Mouse (Mus musculus) MEL (cell line): ENCODE data around the gene Lbh.

Experiments
- CTCF ChIP-seq, 3 experiments: IDR thresholded peaks in 2 of 3; conservative IDR thresholded peaks in 1 of 3; 2 replicates each; pipeline ENCODE4 v1.5.1; 2011 to 2012; ENCODE audit warnings: low read length in 3 of 3, low read depth in 2 of 3, mild to moderate bottlenecking in 2 of 3, improper control_type of control experiment in 1 of 3, inconsistent platforms in 1 of 3, mixed read lengths in 1 of 3, moderate library complexity in 1 of 3; ENCODE audit not compliant: control insufficient read depth in 1 of 3, insufficient read depth in 1 of 3, poor library complexity in 1 of 3, severe bottlenecking in 1 of 3
- EP300 ChIP-seq, 2 experiments: IDR thresholded peaks; 2 replicates each; pipeline ENCODE4 v1.6.1; 2011; ENCODE audit warnings: improper control_type of control experiment in 2 of 2, low read length in 2 of 2, low read depth in 1 of 2, mild to moderate bottlenecking in 1 of 2
- MAFK ChIP-seq: IDR thresholded peaks from 2 replicates; pipeline ENCODE4 v1.6.1; 2011; ENCODE audit warnings: low read depth, mild to moderate bottlenecking, low read length, improper control_type of control experiment, borderline replicate concordance
- POLR2A ChIP-seq, 2 experiments: IDR thresholded peaks; 2 replicates each; pipeline ENCODE4 v1.6.1; 2011 to 2012; ENCODE audit warnings: low read length in 2 of 2, mild to moderate bottlenecking in 2 of 2, control low read depth in 1 of 2, improper control_type of control experiment in 1 of 2, low read depth in 1 of 2, moderate library complexity in 1 of 2; ENCODE audit not compliant: control insufficient read depth in 1 of 2, insufficient read depth in 1 of 2, poor library complexity in 1 of 2
- ZNF384 ChIP-seq: IDR thresholded peaks from 2 replicates; pipeline ENCODE4 v1.6.1; 2012; ENCODE audit warnings: low read depth, mild to moderate bottlenecking, inconsistent platforms, low read length, improper control_type of control experiment

DNA sequence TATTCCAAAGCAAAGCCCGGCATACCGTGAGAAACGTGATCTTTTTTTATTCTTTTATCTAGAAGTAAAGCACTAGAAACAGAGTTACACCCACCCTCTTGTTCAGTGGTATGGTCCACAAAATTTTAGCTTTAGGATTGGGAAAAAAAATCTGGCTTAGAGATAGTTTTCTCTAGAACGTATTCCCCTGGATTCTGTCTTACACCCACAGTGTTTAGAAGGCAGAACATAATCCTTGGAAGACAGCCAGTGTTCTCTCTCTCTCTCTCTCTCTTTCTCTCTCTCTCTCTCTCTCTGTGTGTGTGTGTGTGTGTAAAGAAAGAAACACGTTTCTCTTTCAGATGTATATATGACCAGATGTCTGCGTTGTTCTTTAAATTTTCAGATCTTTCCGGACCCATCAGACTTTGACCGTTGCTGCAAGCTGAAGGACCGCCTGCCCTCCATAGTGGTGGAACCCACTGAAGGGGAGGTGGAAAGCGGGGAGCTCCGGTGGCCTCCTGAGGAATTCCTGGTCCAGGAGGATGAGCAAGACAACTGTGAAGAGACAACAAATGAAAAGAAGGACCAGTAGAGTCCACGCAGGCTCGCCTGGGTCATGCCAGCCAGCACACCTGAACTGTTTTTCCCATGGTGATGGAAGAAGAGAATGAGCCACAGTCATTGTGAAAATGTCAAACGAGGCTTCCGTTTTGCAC, 20.9 kb downstream of the Lbh start:
- no peak for TF ChIP-seq CTCF (IDR thresholded peaks at IDR 0.05 in 2 of 3, conservative IDR thresholded peaks at IDR 0.05 in 1 of 3; ENCODE audit: control insufficient read depth in 1 of 3, insufficient read depth in 1 of 3, low read depth in 2 of 3, low read length in 3 of 3, poor library complexity in 1 of 3, severe bottlenecking in 1 of 3)
- no peak for TF ChIP-seq POLR2A (IDR thresholded peaks at IDR 0.05; ENCODE audit: control insufficient read depth in 1 of 2, insufficient read depth in 1 of 2, low read depth in 1 of 2, low read length in 2 of 2, poor library complexity in 1 of 2)
- TF ChIP-seq EP300 (IDR thresholded peaks at IDR 0.05; ENCODE audit: low read depth in 1 of 2, low read length in 2 of 2) = no peak
- no peak for TF ChIP-seq MAFK
- TF ChIP-seq ZNF384 = no peak
